Mouse (Mus musculus) thymus, adult 2 months (tissue): ENCODE results near the gene Ccnk.

ENCODE experiments used
- CTCF ChIP-seq: fragments of 200-500 bp; IDR thresholded peaks from 2 replicates; pipeline ENCODE4 v1.5.1; 2012; ENCODE audit warnings: mild to moderate bottlenecking, control low read depth, low read length, moderate library complexity, borderline replicate concordance; ENCODE audit not compliant: control insufficient read depth, poor library complexity, insufficient read depth; ENCODE audit errors: extremely low read depth
- POLR2A ChIP-seq: fragments of 200-500 bp; IDR thresholded peaks from 2 replicates; pipeline ENCODE4 v1.6.1; 2012; ENCODE audit warnings: mild to moderate bottlenecking, low read length, control low read depth, moderate library complexity; ENCODE audit not compliant: control insufficient read depth, poor library complexity, insufficient read depth; ENCODE audit errors: extremely low read depth

GRCm38 (mm10) chr12:108203895-108204294 is 24.5 kb downstream of the Ccnk start:
- no peak for TF ChIP-seq CTCF
- TF ChIP-seq POLR2A: no peak
